Mouse (Mus musculus) ES-E14 (cell line): Measurements from ENCODE around the gene Gdi1.
"Not testable (repeated sequence)": the region's sequence is repeated elsewhere in the genome, so short reads cannot be mapped to it uniquely, and the experiment has no call there.

Experiments used
- CHD2 ChIP-seq: IDR thresholded peaks from 2 replicates; pipeline ENCODE4 v1.6.1; 2014; ENCODE audit warnings: mild to moderate bottlenecking, low read depth, low read length, inconsistent platforms
- HCFC1 ChIP-seq: IDR thresholded peaks from 2 replicates; pipeline ENCODE4 v1.6.1; 2012; ENCODE audit warnings: low read length, inconsistent platforms, borderline replicate concordance; ENCODE audit not compliant: insufficient read depth
- MAFK ChIP-seq: IDR thresholded peaks from 2 replicates; pipeline ENCODE4 v1.6.1; 2014; ENCODE audit warnings: mild to moderate bottlenecking, low read depth, low read length, inconsistent platforms; ENCODE audit not compliant: insufficient read depth
- ZC3H11A ChIP-seq: IDR thresholded peaks from 2 replicates; pipeline ENCODE4 v1.6.1; 2012; ENCODE audit warnings: low read depth, mild to moderate bottlenecking, inconsistent platforms, low read length, borderline replicate concordance
- ZNF384 ChIP-seq: IDR thresholded peaks from 2 replicates; pipeline ENCODE4 v1.6.1; 2012; ENCODE audit warnings: low read depth, low read length, inconsistent platforms

GRCm38 (mm10) chrX:74357069-74357468, 52.3 kb downstream of the Gdi1 start:
- not testable (repeated sequence) for TF ChIP-seq HCFC1, ZNF384, CHD2, ZC3H11A, MAFK
